Mouse (Mus musculus) C2C12 (cell line): ENCODE measurements at regions not wholly inside any gene's neighbourhood (a gene's known extent, or its start where the extent isn't known, plus 50 kb on each side); places are given as distances from the start of the nearest gene placed in this dataset.

Source experiments
- H3K27me3 ChIP-seq: one replicate; pipeline ENCODE4 v1.6.1; 2011; ENCODE audit not compliant: control insufficient read depth, insufficient read depth, insufficient read length
- H3K36me3 ChIP-seq: one replicate; pipeline ENCODE4 v1.6.1; 2011; ENCODE audit not compliant: control insufficient read depth, insufficient read depth
- H3K4me3 ChIP-seq: one replicate; pipeline ENCODE4 v1.5.1; 2011; ENCODE audit warnings: mild to moderate bottlenecking, control low read depth; ENCODE audit not compliant: poor library complexity, insufficient read depth, severe bottlenecking
- H3K79me2 ChIP-seq: one replicate; pipeline ENCODE4 v1.6.1; 2011; ENCODE audit not compliant: control insufficient read depth, insufficient read depth
- H3K79me3 ChIP-seq: one replicate; pipeline ENCODE4 v1.6.1; 2011; ENCODE audit warnings: low read depth, control low read depth
- H3ac ChIP-seq: one replicate; pipeline ENCODE3; 2011; ENCODE audit warnings: low read depth; ENCODE audit not compliant: control insufficient read depth, insufficient read length
- CEBPB ChIP-seq: IDR thresholded peaks from one replicate; pipeline ENCODE4 v1.6.1; 2011; ENCODE audit warnings: low read depth, mild to moderate bottlenecking, control low read depth, moderate library complexity
- CTCF ChIP-seq: IDR thresholded peaks from one replicate; pipeline ENCODE4 v1.5.1; 2011; ENCODE audit not compliant: control insufficient read depth, insufficient read depth, insufficient read length
- FOSL1 ChIP-seq: IDR thresholded peaks from one replicate; pipeline ENCODE4 v1.8.0; 2011; ENCODE audit warnings: mild to moderate bottlenecking, low read length; ENCODE audit not compliant: poor library complexity, insufficient read depth, severe bottlenecking
- MAX ChIP-seq: IDR thresholded peaks from one replicate; pipeline ENCODE4 v1.6.1; 2011; ENCODE audit warnings: mild to moderate bottlenecking, control low read depth
- MYOD1 ChIP-seq: IDR thresholded peaks from one replicate; pipeline ENCODE4 v1.6.1; 2011; ENCODE audit warnings: low read depth; ENCODE audit not compliant: control insufficient read depth, insufficient read length
- MYOG ChIP-seq: IDR thresholded peaks from one replicate; pipeline ENCODE4 v1.6.1; 2011; ENCODE audit not compliant: control insufficient read depth, insufficient read length; ENCODE audit errors: extremely low read depth
- USF1 ChIP-seq: IDR thresholded peaks from one replicate; pipeline ENCODE4 v1.6.1; 2011; ENCODE audit warnings: low read depth, mild to moderate bottlenecking, control low read depth, moderate library complexity

DNA sequence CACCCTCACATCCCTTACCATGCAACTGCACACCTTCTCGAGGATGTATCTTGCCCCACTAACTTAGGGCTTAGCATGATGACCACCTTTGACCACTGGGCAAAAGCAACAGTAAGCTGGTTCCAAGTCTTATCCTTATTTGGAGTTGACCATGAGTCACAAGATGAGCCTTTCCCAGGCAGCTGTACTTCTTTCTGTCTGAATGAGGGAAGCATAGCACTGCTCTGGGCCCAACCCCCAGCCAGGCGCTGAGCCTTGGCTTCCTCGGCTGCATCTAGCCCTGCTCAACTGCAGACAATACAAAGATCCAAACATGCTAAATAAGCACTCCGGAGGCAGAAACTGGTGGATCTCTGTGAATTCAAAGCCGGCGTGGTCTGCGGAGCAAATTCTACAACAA is 392.9 kb downstream of the H2al1j start:
- Histone ChIP-seq H3K79me2 (no peaks in the 10 kb centered on the region), H3K79me3 (no peaks in the 10 kb centered on the region), H3K36me3 (no peaks in the 10 kb centered on the region), H3K27me3 (no peaks in the 10 kb centered on the region), H3K4me3 (no peak overlapping the region), H3ac (no peak overlapping the region)
- TF ChIP-seq CTCF (no peak), CEBPB (no peak), MAX (no peak), MYOD1 (no peak), USF1 (no peak), MYOG (no peak), FOSL1 (no peak)

DNA sequence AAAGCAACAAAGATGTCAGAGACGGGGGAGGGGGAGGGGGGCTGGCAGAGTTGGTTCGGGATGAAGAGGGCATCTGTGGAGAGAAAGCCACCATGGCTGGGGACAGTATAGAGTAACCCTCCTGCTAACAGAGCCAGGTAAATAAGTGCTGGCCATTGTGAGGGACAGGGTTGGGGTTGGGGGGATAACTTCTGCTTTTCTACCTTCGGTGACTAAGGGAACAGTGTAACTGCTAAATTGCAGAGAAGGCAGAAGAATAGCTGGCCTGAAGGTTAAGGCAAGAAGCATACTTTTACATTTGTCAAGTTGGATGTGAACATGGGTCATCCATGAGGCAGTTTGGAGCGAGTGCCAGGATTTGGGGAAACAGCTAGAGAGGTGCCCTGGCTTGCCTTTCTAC is 395.1 kb downstream of the H2al1j start:
- H3K4me3 ChIP-seq = no peak overlapping the region
- H3ac ChIP-seq = no peak overlapping the region
- no peaks in the 10 kb centered on the region for H3K79me2 ChIP-seq
- H3K36me3 ChIP-seq = no peaks in the 10 kb centered on the region
- TF ChIP-seq MYOG = no peak
- TF ChIP-seq MYOD1 = no peak
- TF ChIP-seq USF1 = no peak
- no peak for TF ChIP-seq MAX
- no peaks in the 10 kb centered on the region for H3K79me3 ChIP-seq
- H3K27me3 ChIP-seq = no peaks in the 10 kb centered on the region

DNA sequence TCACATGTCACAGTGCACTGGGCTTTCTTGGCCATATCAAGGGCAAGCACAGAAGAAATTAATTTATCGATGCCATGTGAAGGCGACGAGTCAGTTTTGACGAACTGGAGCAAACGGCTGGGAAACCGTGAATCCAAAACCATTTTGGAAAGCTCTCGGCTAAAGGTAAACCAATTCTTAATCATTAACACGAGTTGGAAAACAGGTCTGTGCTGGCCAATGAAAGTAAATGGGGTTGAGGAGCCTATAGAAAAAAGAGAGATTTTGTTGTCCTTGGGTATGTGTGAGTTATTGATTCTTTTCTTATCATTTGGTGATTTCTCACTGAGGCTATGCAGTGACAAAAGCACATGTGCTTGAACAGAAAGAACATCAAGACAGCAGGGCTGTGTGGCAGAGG is 397.1 kb downstream of the H2al1j start:
- Histone ChIP-seq H3K79me3 (no peaks in the 10 kb centered on the region), H3K27me3 (no peaks in the 10 kb centered on the region)

DNA sequence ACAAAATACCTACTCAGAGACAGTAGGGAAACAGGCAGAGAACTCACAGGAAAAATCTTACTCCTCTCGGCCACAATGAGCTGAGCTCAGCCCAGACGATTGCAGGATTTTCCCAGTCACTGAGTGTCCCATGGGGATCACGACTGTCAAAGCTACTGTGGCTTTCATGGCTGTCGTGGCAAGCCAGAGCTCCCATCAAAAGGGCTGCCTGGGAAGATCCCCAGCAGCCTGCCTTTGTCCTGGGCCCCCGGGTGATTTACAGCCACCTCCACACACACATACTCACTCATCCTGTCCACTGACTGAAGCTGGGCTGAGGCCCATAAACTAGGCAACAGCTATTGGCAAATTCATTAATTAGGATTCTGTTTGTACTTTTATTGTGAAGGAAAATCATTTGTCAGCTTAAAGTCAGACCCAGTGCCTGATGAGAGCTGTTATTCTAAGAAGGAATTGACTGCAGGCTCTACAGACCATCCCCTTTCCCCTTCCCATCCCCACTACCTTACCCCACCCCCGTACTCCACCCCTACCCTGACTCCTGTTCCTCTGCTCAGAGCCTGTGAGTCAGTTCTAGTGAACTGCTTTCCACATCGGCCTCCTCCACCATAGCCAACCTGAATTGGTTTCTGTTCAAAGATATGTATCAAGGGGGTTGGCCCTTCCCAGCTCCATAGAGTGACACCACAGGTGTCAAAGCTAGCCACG is 399.1 kb downstream of the H2al1j start:
- H3ac ChIP-seq = no peak overlapping the region
- no peaks in the 10 kb centered on the region for H3K79me3 ChIP-seq
- TF ChIP-seq CTCF = no peak
- no peak for TF ChIP-seq MYOG
- no peak for TF ChIP-seq MYOD1
- TF ChIP-seq USF1 = no peak
- H3K27me3 ChIP-seq = no peaks in the 10 kb centered on the region
- H3K79me2 ChIP-seq = no peaks in the 10 kb centered on the region
- H3K36me3 ChIP-seq = no peaks in the 10 kb centered on the region
- H3K4me3 ChIP-seq = no peak overlapping the region

More for the DNA sequence above, 397.1 kb downstream of the H2al1j start:
- Histone ChIP-seq H3ac (no peak overlapping the region), H3K79me2 (no peaks in the 10 kb centered on the region), H3K4me3 (no peak overlapping the region), H3K36me3 (no peaks in the 10 kb centered on the region)
- TF ChIP-seq FOSL1 (no peak), MYOG (no peak), CTCF (no peak), CEBPB (no peak), USF1 (no peak), MAX (no peak), MYOD1 (no peak)

DNA sequence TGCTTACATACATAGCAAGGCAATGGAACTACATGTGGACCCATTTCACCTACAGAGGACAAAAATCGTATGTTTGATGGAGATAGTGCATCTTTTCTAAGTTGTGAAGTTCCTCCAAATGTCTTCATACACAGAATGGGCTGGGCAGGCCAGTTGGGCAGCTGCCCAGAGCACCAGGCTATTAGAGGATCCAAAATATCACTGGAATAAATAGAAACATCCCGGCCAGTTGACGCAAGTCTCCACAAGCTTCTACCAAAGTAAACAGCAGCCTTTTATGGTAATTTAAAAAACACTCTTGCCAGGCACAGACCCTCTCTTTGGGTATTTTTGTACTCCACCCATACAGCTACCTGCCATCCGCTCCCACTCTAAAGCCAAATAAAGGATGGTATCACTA is 400.9 kb downstream of the H2al1j start:
- H3K36me3 ChIP-seq = no peaks in the 10 kb centered on the region
- H3ac ChIP-seq = no peak overlapping the region
- no peak for TF ChIP-seq CEBPB
- TF ChIP-seq MAX = no peak
- TF ChIP-seq FOSL1 = no peak
- no peak for TF ChIP-seq CTCF
- TF ChIP-seq MYOD1 = no peak
- no peak for TF ChIP-seq USF1
- TF ChIP-seq MYOG = no peak
- no peak overlapping the region for H3K4me3 ChIP-seq
- no peaks in the 10 kb centered on the region for H3K79me3 ChIP-seq
- no peaks in the 10 kb centered on the region for H3K27me3 ChIP-seq
- no peaks in the 10 kb centered on the region for H3K79me2 ChIP-seq

DNA sequence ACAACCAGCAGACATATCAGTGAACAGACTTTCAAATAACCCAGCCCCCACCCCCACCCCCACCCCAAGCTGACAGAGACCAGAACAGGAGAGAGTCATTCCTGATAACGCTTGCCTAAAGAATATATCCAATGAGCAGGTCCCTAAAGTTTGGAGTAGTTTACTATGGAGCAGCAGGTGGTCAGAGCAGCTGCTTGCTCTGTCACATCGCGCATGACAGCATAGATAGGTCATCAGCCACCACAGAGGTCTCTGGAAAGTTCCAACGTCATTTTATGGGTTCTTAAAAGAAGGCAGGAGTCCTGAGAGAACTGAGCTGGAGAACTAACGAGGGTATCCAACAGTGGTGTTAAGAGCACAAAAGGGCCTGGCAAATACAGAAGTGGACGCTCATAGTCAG is 402.4 kb downstream of the H2al1j start:
- Histone ChIP-seq H3K36me3 (no peaks in the 10 kb centered on the region), H3ac (no peak overlapping the region), H3K79me3 (no peaks in the 10 kb centered on the region), H3K79me2 (no peaks in the 10 kb centered on the region), H3K4me3 (no peak overlapping the region), H3K27me3 (no peaks in the 10 kb centered on the region)
- TF ChIP-seq MYOD1 (peak; percentile 60), USF1 (no peak)

DNA sequence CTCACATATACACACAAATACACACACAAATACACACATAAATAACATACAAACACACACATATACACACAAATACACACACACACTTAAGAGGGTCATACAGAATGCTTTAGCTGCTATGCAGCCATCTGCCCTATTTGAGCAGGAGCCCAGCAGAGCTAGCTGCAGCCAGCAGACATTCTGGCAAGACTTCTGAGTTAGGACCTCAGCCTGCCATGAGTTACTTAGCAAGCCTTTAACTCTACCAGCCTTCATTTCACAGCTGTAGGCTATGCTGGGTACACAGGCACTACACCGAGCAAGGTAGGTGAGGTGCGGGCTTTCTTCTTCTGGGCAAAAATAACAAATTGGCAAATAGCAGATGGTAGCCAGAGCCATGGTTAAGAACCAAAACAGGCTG is 404.7 kb downstream of the H2al1j start:
- Histone ChIP-seq H3K4me3 (no peak overlapping the region), H3K36me3 (no peaks in the 10 kb centered on the region), H3K79me2 (no peaks in the 10 kb centered on the region), H3ac (no peak overlapping the region), H3K27me3 (no peaks in the 10 kb centered on the region), H3K79me3 (no peaks in the 10 kb centered on the region)
- TF ChIP-seq FOSL1 = no peak
- TF ChIP-seq CTCF = no peak
- no peak for TF ChIP-seq CEBPB
- no peak for TF ChIP-seq MAX
- TF ChIP-seq MYOG = no peak
- no peak for TF ChIP-seq MYOD1
- no peak for TF ChIP-seq USF1
